Mouse (Mus musculus) layer of hippocampus, adult 18-20 months (tissue): Measurements from ENCODE around the gene Ptprg. TPM values are rescaled to one million over a fixed set of nuclear protein-coding genes. Genes with fewer than 3 reads are reported as not detected.
"Not testable (repeated sequence)": the region's sequence is repeated elsewhere in the genome, so short reads cannot be mapped to it uniquely, and the experiment has no call there.

Experiments
- DNase-seq, 2 experiments: peaks; one replicate each; pipeline ENCODE4 v3.0.0; 2022; ENCODE audit warnings: low spot score in 2 of 2
- total RNA-seq, 2 experiments: library from RNA; stranded (reverse); gene quantifications; 2 replicates each; pipeline ENCODE4 v1.2.3; 2021

The Ptprg gene
- total RNA-seq, 2 experiments from 2014 or later, result 100 to 102 TPM

DNA sequence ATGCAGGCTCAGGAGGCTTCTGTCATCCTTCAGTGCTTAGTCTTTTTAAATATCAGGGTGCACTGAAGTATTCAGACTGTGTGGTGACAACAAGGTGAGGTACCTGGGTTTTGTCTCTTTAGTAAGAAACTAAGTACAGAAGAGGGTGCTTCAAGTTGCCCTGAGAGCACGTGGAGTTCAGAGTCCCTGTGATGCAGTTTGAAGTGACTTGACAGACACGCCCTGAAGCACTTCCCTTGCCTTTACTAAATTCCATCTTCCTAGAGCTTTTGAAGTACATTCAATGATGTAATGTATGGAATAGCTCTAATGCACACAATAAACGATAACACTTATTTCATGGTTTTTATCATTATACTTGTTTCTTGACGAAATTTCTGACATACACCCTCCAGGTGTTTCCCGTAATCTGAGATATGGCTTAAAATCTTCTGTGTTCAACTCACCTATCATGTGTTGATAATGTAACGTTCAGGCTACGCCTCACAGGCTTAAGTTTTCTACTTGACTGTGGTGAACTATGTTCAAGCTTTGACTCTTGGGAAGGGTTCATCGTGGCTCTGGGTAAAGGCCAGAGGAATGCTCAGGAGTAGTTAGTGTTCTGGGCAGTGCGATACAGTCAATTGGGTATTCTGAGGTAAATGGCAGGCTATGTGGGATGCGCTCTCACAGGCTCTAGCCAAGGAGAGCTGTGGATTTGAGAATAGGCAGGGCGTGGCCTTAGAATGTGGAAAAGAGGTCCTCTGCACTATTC, 483.4 kb downstream of the Ptprg start:
- DNase-seq, result no peak

DNA sequence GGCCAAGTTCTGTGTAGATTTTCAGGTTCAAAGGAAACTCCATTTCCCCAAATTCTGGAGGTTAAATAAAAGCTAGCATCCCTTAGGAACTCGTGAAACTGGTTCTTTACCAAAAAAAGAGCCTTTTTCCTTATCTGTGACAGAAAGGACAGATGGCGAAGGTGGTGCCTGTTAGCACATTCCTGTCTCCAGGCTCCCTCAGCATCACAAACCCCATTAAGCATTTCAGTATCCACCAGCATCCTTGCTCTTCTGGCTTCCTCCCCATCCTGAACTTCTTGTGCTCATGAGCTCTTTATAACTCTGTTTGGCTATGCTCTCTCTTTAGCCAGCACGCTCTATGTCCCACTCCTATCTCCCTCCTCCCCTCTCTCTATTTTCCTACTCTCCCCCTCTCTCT, 486.4 kb downstream of the Ptprg start:
- no peak for DNase-seq

DNA sequence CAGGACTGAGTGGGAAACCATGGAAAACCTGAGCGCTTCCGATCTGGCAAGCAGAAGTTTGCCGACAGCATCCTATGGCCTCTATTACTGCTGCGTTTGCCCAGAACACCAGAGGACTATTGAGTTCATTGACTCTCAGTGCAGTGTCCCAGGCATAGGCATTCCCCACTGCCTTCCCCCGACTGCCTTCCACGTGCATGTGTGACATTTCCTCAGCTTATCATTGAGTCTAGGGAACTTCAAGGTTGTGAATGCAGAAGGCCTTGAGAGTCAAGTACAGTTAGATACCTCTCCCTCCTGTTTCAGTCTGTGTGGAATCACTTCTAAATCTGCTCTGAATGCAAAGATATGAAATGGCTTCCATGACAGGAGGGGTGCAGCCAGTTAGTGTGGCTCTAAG, 488.2 kb downstream of the Ptprg start:
- DNase-seq, result no peak

DNA sequence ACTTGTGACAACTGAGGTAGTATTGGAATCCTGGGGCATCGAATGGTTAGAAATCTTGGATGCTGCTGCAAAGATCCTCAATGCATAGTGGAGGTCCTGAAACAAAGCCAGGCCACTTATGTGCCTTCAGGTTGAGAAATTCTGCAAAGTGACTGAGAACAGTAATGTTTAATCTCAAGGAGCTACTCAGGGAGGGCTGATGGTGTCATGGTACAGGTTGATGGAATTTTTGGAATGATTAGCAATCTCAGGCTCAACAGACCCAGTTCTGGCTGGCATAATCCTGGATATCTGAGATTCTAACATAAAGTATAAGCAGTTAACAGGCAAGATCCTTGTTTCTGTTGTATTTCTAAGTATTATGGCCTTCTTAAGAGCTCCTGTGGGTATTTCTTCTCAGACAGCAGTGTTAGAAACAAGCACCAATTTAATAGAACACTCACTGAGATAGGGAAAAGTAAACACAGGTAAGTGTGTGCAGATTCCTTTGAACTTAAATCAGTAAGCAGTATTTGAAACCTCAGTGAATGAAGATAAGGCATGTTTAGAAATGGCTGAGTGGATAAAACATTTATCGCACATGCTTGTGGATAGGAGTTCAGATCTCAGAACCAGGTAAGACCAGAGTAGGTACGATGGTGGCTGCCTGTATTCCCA, 493.0 kb downstream of the Ptprg start:
- DNase-seq, result no peak

DNA sequence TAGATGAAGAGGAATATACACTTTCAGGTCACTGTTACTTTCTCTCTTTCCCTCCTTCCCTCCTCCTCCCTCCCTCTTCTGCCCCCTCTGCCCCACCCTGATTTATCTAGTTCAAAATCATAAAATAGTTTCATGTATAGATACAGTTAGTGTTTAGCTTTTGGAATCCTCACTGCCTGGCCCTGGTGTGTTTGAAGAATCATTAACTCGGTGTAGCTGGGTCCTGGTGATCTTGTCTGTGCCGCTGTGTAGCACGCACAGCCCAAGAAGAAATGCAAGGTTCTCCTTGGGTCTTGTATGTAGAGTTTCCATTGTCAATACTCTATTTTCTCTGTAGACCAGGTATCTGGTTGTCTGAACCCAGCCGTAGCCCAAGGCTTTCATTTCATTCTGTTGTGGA, 494.3 kb downstream of the Ptprg start:
- no peak for DNase-seq

DNA sequence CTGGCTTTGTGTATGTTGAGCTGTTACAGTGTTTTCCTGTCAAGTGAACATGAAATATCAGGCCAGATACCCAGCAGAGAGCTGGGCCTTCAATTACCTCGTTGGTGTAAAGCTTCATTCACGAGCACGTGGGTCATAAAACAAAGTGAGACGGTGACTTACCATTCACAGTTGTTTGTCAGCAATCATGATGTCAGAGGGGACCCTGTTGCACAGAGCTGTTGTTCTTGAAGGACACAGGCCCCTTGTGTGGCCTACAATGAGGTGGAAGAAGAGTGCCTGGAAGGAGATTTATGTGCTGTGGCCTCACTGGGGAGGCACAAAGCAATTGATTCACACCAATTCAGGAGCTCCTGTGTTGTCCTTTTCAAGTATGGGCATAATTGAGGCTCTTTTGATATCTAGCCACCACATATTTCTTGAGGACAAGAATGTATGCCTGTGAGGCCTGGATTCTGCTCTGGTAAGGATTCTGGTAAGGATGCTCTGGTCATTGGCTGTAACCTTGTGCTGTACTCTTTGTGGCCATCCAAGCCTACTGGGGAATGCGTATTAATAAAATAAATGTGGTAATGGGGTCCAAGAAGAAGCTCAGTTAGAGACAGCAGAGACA, 503.7 kb downstream of the Ptprg start:
- DNase-seq, result no peak

DNA sequence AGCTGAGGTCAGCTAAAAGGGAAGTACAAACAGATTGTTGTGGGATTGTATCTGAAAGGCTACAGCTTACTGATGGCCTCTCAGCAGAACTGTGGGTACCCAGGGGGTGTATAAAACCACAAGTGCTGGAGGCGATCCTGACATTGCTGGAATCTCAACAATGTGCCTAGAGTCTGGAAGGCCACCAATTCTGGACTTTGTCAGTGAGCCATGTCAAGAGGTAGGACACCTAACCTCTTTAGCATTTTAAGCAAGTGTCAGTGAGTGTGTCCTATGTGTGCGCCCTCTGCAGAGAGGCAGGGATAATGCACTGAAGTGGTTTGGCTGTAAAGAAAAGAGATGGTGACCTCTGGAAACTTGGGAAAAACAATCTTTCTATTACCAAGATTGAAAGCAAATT, 504.5 kb downstream of the Ptprg start:
- DNase-seq, result no peak

DNA sequence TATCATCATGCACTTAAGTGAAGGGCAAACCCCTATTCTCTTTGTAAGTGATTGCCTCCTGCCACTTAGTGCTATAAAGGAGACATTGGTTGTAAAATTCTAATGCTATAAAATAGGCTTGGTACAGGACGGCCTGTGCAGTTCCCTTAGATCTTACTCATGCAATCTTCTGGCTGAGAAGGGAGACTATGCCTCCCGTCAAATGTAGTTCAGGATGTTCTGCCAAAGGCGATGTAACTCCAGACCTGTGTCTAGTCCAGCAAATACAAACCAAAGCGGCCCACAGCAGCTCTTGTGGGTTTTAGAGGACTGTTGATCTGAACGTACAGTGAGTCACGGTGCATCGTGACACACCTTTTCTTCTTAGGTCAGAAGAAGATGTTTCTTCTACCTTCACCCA, 505.8 kb downstream of the Ptprg start:
- no peak for DNase-seq

DNA sequence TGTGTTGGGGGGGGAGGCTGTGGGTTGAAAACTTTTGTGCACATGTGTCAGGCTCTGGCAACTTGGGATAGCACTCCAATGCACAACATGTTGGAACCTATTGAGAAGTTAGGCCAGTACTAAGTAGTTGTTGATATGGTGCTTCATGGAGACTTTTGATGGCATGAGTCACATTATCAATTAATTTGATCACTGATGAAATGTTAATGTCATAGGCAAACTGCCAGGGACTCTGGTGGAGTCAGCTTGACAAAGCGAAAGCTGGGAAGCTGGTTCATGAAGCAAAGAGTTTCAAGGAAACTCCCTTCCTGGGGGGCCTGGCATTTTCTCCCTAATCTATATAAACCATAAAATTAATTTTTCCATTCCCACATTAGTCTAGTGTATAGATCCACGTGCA, 508.0 kb downstream of the Ptprg start:
- DNase-seq, result not testable (repeated sequence)

DNA sequence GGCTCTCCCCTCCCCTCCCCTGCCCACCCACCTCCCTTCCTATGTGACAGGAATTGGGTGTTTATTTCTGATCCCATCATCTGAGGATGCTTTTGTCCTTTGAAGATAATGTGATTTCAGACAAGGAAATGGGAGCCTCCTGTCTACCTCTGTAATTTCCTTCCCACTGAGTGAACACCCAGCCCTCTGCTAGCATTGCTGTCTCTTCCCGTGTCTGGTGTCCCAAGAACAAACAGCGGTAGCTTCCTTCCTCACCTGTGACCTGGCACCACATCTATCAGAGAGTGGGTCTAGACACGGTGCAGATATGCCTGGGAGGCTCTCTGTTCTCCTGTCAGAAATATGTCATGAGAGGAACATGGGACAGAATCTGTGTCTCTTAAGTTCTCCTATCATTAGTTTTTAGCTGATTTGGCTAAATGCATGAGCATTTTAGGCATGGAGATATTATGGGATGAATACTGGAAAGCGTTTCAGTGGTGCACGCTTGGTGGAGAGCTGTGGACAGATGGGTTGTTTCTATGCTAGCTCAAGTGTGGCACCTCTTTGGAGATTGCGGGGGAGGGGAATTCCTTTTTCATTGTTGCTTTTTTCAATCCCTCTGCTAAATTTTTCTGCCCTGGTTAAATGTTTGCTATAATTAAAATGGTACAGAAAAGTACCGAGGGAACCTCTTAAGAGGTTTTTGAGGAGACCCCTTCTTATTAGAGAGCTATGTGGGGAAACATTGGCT, 509.5 kb downstream of the Ptprg start:
- peak in 1 of 2 experiments; percentile 66 for DNase-seq

DNA sequence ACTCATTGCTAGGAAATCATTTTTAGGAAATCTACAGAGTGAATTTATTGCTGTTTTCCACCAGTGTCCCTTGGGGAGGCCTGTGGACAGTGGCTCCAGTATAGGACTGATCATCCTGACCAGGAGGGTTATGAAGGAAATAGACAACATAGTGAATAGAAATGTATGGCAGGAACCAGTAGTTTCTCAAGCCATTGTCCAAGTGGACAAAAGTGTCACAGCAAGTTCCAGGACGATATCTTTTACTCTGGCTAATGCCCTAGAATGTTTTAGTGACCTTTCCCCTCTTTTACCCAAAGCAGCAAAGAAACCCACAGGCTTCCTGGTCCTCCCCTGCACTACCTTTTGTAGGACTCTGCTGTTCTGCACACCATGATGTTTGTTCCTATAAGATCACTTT, 511.7 kb downstream of the Ptprg start:
- no peak for DNase-seq

DNA sequence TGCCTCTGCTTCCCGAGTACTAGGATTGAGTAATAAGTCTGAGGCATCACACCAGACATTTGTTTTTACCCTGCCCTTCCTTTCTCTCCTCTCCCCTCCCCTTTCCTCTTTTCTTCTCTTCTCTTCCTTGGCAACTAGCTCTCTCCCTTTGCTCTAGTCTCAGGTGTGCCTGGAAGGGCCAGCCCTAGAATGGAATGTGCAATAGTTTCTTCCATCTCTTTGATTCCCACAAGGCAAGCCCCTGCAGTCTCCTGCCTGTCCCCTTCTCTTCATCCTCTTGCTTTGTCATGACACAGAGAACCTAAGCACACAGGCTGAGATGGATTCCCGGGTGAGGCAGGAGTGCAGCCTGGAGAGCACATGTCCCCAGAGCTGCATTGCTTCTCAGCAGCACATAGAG, 512.4 kb downstream of the Ptprg start:
- no peak for DNase-seq

DNA sequence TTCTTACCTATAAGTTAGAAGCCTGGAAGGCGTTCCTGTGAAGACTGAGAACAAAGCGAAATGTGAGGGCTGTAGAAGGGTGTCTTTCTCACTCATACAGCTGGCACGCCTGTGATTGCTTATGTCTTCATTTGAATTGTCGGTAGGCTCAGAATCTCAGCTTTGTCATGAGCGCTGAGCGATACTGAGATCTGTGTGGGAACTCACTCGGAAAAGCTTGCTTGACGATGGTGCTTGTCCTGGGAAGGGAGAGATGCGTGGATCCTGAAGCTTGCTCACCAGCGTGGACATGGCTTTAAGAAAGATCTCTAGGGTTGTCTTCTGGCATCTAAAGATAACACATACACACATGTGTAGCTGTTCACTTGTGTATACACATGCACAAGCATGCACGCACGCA, 516.4 kb downstream of the Ptprg start:
- DNase-seq, result no peak

DNA sequence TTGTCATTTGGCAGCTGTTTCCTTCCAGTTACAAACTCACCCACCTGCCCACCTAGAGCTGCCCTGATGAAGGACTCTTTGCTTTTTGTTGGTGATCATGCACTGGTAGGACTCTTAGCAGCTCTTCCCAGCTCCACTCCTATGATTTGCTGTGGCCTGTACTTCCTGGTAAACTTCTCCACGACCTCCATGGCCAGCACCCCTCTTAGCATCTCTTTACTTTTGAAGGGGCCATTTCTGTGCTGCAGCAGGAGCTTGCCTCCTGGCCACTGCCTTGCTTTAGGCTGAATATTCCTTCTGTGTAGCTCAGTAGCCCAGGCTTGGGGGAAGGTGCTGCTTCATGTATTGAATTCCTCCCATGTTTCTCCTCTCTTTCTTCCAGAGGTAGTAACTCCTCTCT, 517.0 kb downstream of the Ptprg start:
- no peak for DNase-seq

DNA sequence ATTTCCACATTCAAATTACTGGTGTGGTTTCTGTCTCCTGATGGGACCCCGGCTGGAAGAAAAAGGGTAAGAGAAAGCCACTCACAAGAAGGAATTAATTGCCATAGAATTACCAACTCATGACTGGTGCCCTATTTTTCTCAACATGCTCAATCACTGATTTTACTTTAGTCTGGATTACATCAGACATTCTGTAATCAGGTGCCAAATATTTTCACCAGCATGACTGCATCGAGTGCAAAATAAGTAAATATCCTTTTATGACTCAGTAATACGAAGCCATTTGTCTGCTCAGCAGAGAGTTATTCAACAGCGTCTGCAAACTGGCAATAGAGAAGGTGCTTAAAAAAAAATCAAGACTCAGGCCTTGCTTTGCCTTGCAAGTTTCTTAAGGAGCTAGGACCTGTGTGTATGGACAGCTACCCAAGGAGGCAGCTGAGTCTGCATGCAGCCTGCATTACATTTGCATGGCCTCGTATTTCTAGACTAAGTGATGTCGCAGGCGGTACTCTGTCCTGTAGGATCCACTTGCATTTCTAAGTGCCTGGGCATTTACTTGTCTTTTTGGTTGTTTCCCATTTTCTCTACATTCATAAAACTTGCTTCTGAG, 517.6 kb downstream of the Ptprg start:
- no peak for DNase-seq

DNA sequence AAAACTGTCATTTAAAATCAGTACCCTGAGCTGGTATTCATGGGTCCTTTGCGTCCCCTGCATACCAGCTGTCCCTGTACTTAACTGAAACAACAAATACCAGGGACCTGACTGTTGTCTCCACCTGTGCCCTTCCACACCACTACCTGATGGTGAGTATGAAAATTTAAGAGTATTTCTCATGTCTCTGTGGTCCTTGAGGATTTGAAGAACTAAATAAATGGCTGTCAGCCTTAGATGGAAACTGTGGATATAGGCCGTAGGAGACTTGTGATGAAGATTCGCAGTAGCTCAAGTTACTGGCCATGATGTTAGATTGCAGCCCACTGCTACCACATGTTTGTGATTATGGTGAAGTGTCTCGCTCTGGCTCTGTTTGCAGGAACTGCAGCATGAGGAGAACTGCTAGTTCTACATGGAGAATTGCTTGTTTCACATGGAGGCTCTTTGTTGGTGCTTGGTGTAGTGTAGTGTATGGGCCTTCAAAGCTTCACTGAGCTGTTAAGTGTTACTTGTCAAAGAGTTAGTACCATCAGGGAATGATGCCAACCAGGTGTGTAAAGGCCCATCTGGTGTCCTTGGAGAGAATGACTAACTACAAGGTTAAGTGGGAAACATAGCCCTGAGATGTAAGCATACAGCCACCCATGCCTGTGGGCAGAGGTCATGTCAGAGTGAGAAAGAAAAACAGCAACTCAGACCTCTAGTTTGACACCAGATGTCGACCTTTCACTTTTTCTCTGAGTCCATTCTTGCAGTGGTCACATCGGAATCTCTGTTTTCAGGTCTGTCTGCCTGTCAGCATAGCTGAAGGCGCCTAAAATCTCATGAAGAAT, 518.9 kb downstream of the Ptprg start:
- DNase-seq, result no peak

DNA sequence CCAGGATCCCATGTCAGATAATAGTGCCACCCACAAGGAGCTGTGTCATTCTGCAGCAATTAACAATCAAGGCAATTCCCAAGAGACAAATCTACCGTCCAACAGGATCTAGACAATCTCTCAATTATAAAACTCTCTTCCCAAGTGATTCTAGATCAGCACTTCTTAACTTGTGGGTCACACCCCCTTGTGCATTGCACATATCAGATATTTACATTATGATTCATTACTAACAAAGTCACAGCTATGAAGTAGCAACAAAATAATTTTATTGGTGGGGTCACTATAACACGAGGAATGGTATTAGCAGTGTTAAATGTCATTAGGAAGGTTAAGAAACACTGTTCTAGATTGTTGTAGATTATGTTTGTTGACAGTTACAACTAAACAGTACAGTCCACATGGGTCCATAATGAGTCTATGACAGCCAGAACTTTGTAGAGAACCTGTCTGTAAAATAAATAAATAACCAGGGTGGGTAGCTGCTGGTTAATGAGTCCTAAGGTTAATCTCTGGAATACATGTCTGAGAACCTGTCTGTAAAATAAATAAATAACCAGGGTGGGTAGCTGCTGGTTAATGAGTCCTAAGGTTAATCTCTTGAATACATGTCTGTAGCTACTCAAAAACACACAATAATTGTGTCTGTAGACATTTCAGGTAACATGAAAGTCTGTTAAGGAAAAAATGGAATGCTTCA, 520.2 kb downstream of the Ptprg start:
- no peak for DNase-seq

DNA sequence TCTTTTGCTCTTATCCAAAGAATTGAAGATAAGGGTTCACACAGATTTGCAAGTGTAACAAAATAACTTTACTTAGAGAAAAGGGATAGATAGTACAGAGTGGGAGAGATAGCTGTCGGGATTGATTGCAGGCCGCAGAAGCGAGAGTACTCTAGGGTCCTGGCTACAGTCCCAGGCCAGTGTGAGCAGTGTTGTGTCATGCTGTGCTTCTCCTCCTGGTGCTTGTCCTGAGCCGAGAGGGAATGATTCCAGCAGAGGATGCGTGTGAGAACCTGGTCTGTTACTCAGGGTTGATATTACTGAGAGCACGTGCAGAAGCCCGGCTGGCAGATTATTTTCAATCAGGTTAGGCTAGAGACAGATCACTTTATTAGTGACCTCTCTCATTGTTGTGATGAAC, 523.9 kb downstream of the Ptprg start:
- DNase-seq, result no peak

DNA sequence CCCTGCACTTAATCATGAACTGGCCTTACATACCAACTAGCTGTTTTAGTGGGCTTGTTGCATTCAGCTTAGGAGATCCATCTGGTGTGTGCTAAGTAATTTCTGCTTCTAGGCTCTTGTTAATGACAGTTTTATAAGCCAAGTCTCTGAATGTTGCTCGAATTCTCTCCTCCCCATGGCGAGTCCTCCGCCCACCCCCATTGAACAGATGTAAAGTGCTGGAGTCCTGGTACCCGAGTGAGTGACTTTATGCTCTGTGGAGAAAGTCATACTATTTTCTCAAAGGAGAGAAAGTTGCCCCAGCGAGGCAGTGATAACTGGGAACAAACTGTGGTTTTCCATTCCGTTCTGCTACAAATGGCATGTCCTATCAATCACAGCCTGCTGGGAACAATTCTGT, 525.9 kb downstream of the Ptprg start:
- DNase-seq, result peak; percentile 43 to 66

DNA sequence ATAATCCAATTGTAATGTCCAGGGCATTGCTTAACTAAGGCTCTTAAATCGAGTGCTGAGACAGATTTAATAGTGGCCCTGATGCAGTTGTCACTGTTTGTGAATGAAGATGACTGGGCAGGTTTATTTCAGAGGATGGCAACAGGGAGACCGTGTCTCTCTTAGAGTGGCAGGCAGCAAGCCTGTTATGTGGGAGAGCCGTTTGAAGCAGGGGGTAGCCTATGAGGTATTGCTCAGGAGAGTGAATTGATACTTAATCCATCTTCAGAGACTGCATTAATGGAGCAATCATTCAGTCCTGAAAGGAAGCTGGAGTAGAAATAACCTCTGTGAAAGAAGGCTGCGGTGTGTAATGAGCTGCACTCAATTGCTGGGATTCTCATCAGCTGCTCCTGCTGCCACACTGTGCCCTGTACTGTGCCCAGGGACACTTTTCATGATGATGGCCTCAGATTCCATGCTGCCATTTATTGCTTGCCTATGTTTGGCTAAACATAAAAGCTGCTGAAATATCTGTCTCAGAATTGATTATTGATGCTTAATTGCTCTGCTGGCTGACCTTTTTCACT, 526.6 kb downstream of the Ptprg start:
- DNase-seq, result no peak
